Mouse (Mus musculus) limb, embryonic 12.5 days (tissue): ENCODE measurements around the gene Gm14401. TPM values are rescaled to one million over a fixed set of nuclear protein-coding genes. Genes with fewer than 3 reads are reported as not detected.
"Not testable (repeated sequence)": the region's sequence is repeated elsewhere in the genome, so short reads cannot be mapped to it uniquely, and the experiment has no call there.

Experiments
- ATAC-seq: fragments of 200-750 bp; cut with Nextera tagmentation; 2 replicates; pipeline ENCODE4 v1.8.0; 2017; ENCODE audit warnings: low read depth, moderate TSS enrichment; ENCODE audit not compliant: insufficient number of reproducible peaks, insufficient read depth, low FRiP score, low TSS enrichment
- H3K27ac ChIP-seq: fragments of 300-500 bp; sonication (generic); 2 replicates; pipeline ENCODE4 v1.5.1; 2016; ENCODE audit warnings: mild to moderate bottlenecking, moderate library complexity
- H3K27me3 ChIP-seq: fragments of 300-500 bp; sonication (generic); 2 replicates; pipeline ENCODE4 v1.6.1; 2016; ENCODE audit warnings: mild to moderate bottlenecking, moderate library complexity
- H3K36me3 ChIP-seq: fragments of 300-500 bp; sonication (generic); 2 replicates; pipeline ENCODE4 v1.6.1; 2016; ENCODE audit warnings: mild to moderate bottlenecking, moderate library complexity
- H3K4me1 ChIP-seq: fragments of 300-500 bp; sonication (generic); replicated peaks from 2 replicates; pipeline ENCODE4 v1.6.1; 2016
- H3K4me2 ChIP-seq: fragments of 300-500 bp; sonication (generic); 2 replicates; pipeline ENCODE4 v1.6.1; 2016; ENCODE audit warnings: mild to moderate bottlenecking, moderate library complexity
- H3K4me3 ChIP-seq: fragments of 300-500 bp; sonication (generic); replicated peaks from 2 replicates; pipeline ENCODE4 v1.5.1; 2016; ENCODE audit warnings: mild to moderate bottlenecking
- H3K9ac ChIP-seq: fragments of 300-500 bp; sonication (generic); replicated peaks from 2 replicates; pipeline ENCODE4 v1.6.1; 2016; ENCODE audit warnings: mild to moderate bottlenecking, moderate library complexity
- H3K9me3 ChIP-seq: fragments of 300-500 bp; sonication (generic); 2 replicates; pipeline ENCODE4 v1.6.1; 2016; ENCODE audit warnings: mild to moderate bottlenecking, moderate library complexity
- WGBS: fragments of 180-500 bp; shearing (Covaris S2); methylation state at CpG from one replicate; pipeline ENCODE4 v1.1.7; 2016; 5-methylcytosine and 5-hydroxymethylcytosine counted together
- polyA plus RNA-seq: library from polyadenylated mRNA; unstranded; fragments of >200 nt; fragmentation: Nextera tagmentation; extraction: Ambion mirVana; gene quantifications from 2 replicates; pipeline ENCODE4 v1.2.1, GENCODE M21; 2016

Gm14401 gene
- polyA plus RNA-seq = not detected in 2 replicates

GRCm38 (mm10) chr2:177073432-177074423, at the start of gene Gm14401:
Gm14401 (plus strand) TSS chr2:177074320.
- not testable (repeated sequence) for H3K9ac ChIP-seq, H3K4me2 ChIP-seq, H3K4me3 ChIP-seq, H3K36me3 ChIP-seq, ATAC-seq, H3K4me1 ChIP-seq, H3K27me3 ChIP-seq, H3K27ac ChIP-seq
- 67% methylated on average over 7 of the region's 7 CpGs for WGBS
- H3K9me3 ChIP-seq = peaks cover 21% of the 10 kb centered on the region

GRCm38 (mm10) chr2:177072807-177073206, 1.3 kb upstream of the Gm14401 start:
- not testable (repeated sequence) for H3K4me3 ChIP-seq, H3K4me2 ChIP-seq, ATAC-seq, H3K4me1 ChIP-seq, H3K27me3 ChIP-seq, H3K27ac ChIP-seq, H3K36me3 ChIP-seq, H3K9ac ChIP-seq
- peaks cover 21% of the 10 kb centered on the region for H3K9me3 ChIP-seq
- WGBS = 84% methylated on average over 1 of the region's 1 CpGs

GRCm38 (mm10) chr2:177075015-177075414, 895 bp downstream of the Gm14401 start:
- ATAC-seq, H3K9ac ChIP-seq, H3K36me3 ChIP-seq, H3K4me1 ChIP-seq, H3K27ac ChIP-seq, H3K4me2 ChIP-seq, H3K4me3 ChIP-seq, H3K27me3 ChIP-seq: not testable (repeated sequence)
- peaks cover 21% of the 10 kb centered on the region for H3K9me3 ChIP-seq

GRCm38 (mm10) chr2:177079866-177080265, 5.7 kb downstream of the Gm14401 start:
- H3K4me2 ChIP-seq = not testable (repeated sequence)

GRCm38 (mm10) chr2:177109086-177109485, 35.0 kb downstream of the Gm14401 start:
- not testable (repeated sequence) for H3K27ac ChIP-seq, H3K27me3 ChIP-seq, H3K9me3 ChIP-seq, H3K4me2 ChIP-seq, ATAC-seq, H3K9ac ChIP-seq, H3K4me3 ChIP-seq, H3K4me1 ChIP-seq, H3K36me3 ChIP-seq
- WGBS = 84% methylated on average over 5 of the region's 5 CpGs

More at GRCm38 (mm10) chr2:177079866-177080265, 5.7 kb downstream of the Gm14401 start:
- H3K9me3 ChIP-seq, H3K4me1 ChIP-seq, H3K9ac ChIP-seq, H3K36me3 ChIP-seq, H3K27ac ChIP-seq, H3K4me3 ChIP-seq, H3K27me3 ChIP-seq, ATAC-seq: not testable (repeated sequence)
- 73% methylated on average over 1 of the region's 1 CpGs for WGBS

GRCm38 (mm10) chr2:177129097-177129496, 55.0 kb downstream of the Gm14401 start:
- H3K27ac ChIP-seq, H3K4me1 ChIP-seq, H3K4me2 ChIP-seq, H3K36me3 ChIP-seq, H3K27me3 ChIP-seq, H3K9me3 ChIP-seq, ATAC-seq, H3K4me3 ChIP-seq, H3K9ac ChIP-seq: not testable (repeated sequence)
- 58% methylated on average over 1 of the region's 1 CpGs for WGBS

Other genes with a start within 250 kb of the Gm14401 start
- not detected in 2 replicates for gene Gm14408, start 243.2 kb upstream of the Gm14401 start, polyA plus RNA-seq
- gene Gm14296, start 146.5 kb upstream of the Gm14401 start, polyA plus RNA-seq = 14.0 and 14.1 TPM in 2 replicates
- gene Gm14419, start 73.4 kb upstream of the Gm14401 start, polyA plus RNA-seq = 9.9 and 15.6 TPM in 2 replicates
- 24.0 and 34.6 TPM in 2 replicates for gene Gm14410, start 132.1 kb downstream of the Gm14401 start, polyA plus RNA-seq
- not detected in 2 replicates for gene Gm14409, start 192.7 kb downstream of the Gm14401 start, polyA plus RNA-seq
- 0.31 and 0.35 TPM in 2 replicates for gene Gm14412, start 250.0 kb downstream of the Gm14401 start, polyA plus RNA-seq